Mouse (Mus musculus): ENCODE measurements at regions not wholly inside any gene's neighbourhood (a gene's known extent, or its start where the extent isn't known, plus 50 kb on each side); places are given as distances from the start of the nearest gene placed in this dataset.

- peak; percentile 94 for DNase-seq
Observed at GRCm38 (mm10) chr14:72371702-72372277, 119.8 kb downstream of the Gm9195 start.

GRCm38 (mm10) chr14:72360829-72361520, 130.7 kb downstream of the Gm9195 start:
- no peak for DNase-seq

GRCm38 (mm10) chr14:72360181-72360580, 131.5 kb downstream of the Gm9195 start:
- no peak for DNase-seq

- DNase-seq, result no peak
Observed at GRCm38 (mm10) chr14:72357915-72358314, 133.7 kb downstream of the Gm9195 start.

GRCm38 (mm10) chr14:72342181-72342580, 149.5 kb downstream of the Gm9195 start:
- no peak for DNase-seq

- DNase-seq, result no peak
Observed at GRCm38 (mm10) chr14:72341590-72342154, 150.0 kb downstream of the Gm9195 start.

- DNase-seq, result no peak
Observed at GRCm38 (mm10) chr14:72338046-72338445, 153.6 kb downstream of the Gm9195 start.

GRCm38 (mm10) chr14:72303856-72304255, 187.8 kb downstream of the Gm9195 start:
- no peak for DNase-seq

- DNase-seq, result peak; percentile 69
Observed at GRCm38 (mm10) chr14:72300026-72300425, 191.6 kb downstream of the Gm9195 start.

- no peak for DNase-seq
Observed at GRCm38 (mm10) chr14:72294631-72295030, 197.0 kb downstream of the Gm9195 start.

GRCm38 (mm10) chr14:72293677-72294387, 197.8 kb downstream of the Gm9195 start:
- no peak for DNase-seq

GRCm38 (mm10) chr14:72292656-72293299, 198.9 kb downstream of the Gm9195 start:
- DNase-seq, result no peak

GRCm38 (mm10) chr14:72277309-72277708, 214.3 kb downstream of the Gm9195 start:
- DNase-seq, result no peak

GRCm38 (mm10) chr14:72259255-72259654, 232.4 kb downstream of the Gm9195 start:
- peak; percentile 10 for DNase-seq

GRCm38 (mm10) chr14:72241872-72242271, 249.8 kb downstream of the Gm9195 start:
- no peak for DNase-seq

- no peak for DNase-seq
Observed at GRCm38 (mm10) chr14:72240272-72240671, 251.4 kb downstream of the Gm9195 start.

- DNase-seq, result no peak
Observed at GRCm38 (mm10) chr14:72238344-72238743, 253.3 kb downstream of the Gm9195 start.

GRCm38 (mm10) chr14:72234234-72235075, 257.2 kb downstream of the Gm9195 start:
- peak; percentile 15 for DNase-seq

GRCm38 (mm10) chr14:72227853-72228252, 263.8 kb downstream of the Gm9195 start:
- DNase-seq, result no peak

GRCm38 (mm10) chr14:72227441-72227840, 264.2 kb downstream of the Gm9195 start:
- DNase-seq, result no peak

- no peak for DNase-seq
Observed at GRCm38 (mm10) chr14:72226946-72227345, 264.7 kb downstream of the Gm9195 start.

- DNase-seq, result no peak
Observed at GRCm38 (mm10) chr14:72222836-72223235, 268.8 kb downstream of the Gm9195 start.

Data from right cerebral cortex, postnatal 4 days (tissue).